Mouse (Mus musculus): ENCODE measurements around the gene Abcd4.

DNA sequence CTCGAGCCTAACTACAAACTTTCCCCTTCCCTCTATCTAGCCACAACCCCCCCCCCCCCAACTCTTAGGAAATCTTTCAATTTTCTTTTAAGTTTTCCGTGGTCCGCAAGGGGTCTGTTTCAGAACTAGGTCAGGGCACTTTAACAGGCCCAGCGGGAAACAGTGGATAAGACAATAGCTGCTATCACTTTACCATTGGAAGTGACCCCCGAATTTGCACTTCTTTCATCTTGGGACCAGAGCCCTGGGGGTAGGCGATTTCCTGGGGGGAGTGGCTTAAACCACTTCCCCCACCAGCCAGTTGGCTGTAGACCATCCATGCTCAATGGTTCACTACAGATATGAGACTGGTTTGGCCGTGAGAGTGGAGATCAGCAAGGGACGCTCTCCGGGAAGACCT, 23.4 kb upstream of the Abcd4 start, which contains the start of gene Vrtn:
- TF ChIP-seq POLR2A (IDR thresholded peaks at IDR 0.05; ENCODE audit: extremely low read depth, insufficient read depth, low read length): no peak
- TF ChIP-seq CTCF (IDR thresholded peaks at IDR 0.05; ENCODE audit: extremely low read depth, insufficient read depth, low read length): no peak

Data from cortical plate, adult 2 months (tissue).